In genomic region chr8:94919256-94919655, GRCm38 (mm10) we compare ENCODE assay signal across 26 mouse cellular contexts. TPM values are rescaled to one million over a fixed set of nuclear protein-coding genes. Genes with fewer than 3 reads are reported as not detected.
DNase-seq lines count a peak whose midpoint lies in the region; ATAC-seq and TF ChIP-seq lines count a peak whose summit lies in the region.
"Had no signal": no experiment of that assay in that cellular context is flagged by ENCODE, and none has a peak within 500 bp of the region (broad histone marks: within the 10 kb centered on the region; RNA-seq: fewer than 3 reads in every experiment).

No protein-coding gene starts in this region.

- H3K27ac ChIP-seq in gastrocnemius, adult 2 months, result no peak overlapping the region
- H3K27ac ChIP-seq: embryonic facial prominence, embryonic 12.5 days; hindbrain, embryonic 15.5 days; kidney, embryonic 15.5 days; left cerebral cortex, adult 2 months; neural tube, embryonic 12.5 days had no signal

- intact Hi-C loops in gastrocnemius, adult 2 months (cut with DNase I), result no loop called here
- intact Hi-C loops in gastrocnemius, postnatal 36 days (cut with DNase I), result no loop called here

- no peak overlapping the region for H3K4me3 ChIP-seq in gastrocnemius, adult 2 months
- H3K4me3 ChIP-seq: embryonic facial prominence, embryonic 12.5 days; erythroblast, embryonic 14.5 days; heart, embryonic 15.5 days; hindbrain, embryonic 15.5 days; kidney, embryonic 15.5 days; left cerebral cortex, adult 2 months; neural tube, embryonic 12.5 days had no signal

- peak; percentile 38 for ATAC-seq in megakaryocyte, adult 5-6 weeks (ENCODE audit: poor library complexity, severe bottlenecking)
- ATAC-seq: forebrain, embryonic 14.5 days; intestine, postnatal 0 days had no signal

- TF ChIP-seq CTCF in gastrocnemius, adult 2 months (IDR thresholded peaks at IDR 0.05), result no peak

- DNase-seq in gastrocnemius, adult 2 months, result peak; percentile 1
- no peak for DNase-seq in gastrocnemius, postnatal 36 days
- DNase-seq in T-cell, adult 2 months (ENCODE audit: low spot score), result peak; percentile 68
- DNase-seq in thymus, postnatal 14 days, result peak; percentile 51
- DNase-seq in adrenal gland, adult 18-20 months (ENCODE audit: low spot score in 2 of 2), result no peak
- DNase-seq in cerebellum, adult 9-11 months, result no peak
- DNase-seq in urinary bladder, postnatal 4 days (ENCODE audit: low spot score in 2 of 2), result no peak
- DNase-seq: adrenal gland, postnatal 25 days; cerebellum, adult 18-20 months; heart, adult 18-20 months; heart, postnatal 4 days; kidney, postnatal 4 days; layer of hippocampus, adult 9-11 months; lung, adult 18-20 months; lung, postnatal 14 days had no signal

RNA-seq across cellular contexts. Expression of gene Ccdc102a, which starts 1.4 kb away (rescaled TPM):
- total RNA-seq in gastrocnemius, adult 2 months (2021), result 1 to 10 TPM; 3.0 to 3.8 TPM
- 1 to 10 TPM; 3.3 to 3.8 TPM for total RNA-seq in gastrocnemius, postnatal 36 days (2021)
- total RNA-seq in megakaryocyte, adult 5-6 weeks (2015), result 1.8 and 3.3 TPM in 2 replicates
- total RNA-seq in megakaryocyte, adult 5-6 weeks (2017), result 9.1 and 10.7 TPM in 2 replicates
- 1 to 10 TPM; 5.2 to 5.5 TPM for total RNA-seq in adrenal gland, adult 18-20 months (2021)

RNA-seq across cellular contexts. Expression of gene Adgrg5, which starts 4.2 kb away (rescaled TPM):
- under 1 TPM in 1 of 2 experiments, not detected in 1; 0.28 TPM for total RNA-seq in gastrocnemius, adult 2 months (2021)
- not detected for total RNA-seq in gastrocnemius, postnatal 36 days (2021)
- total RNA-seq in megakaryocyte, adult 5-6 weeks (2015), result 0.58 and 2.4 TPM in 2 replicates
- 0.45 and 1.2 TPM in 2 replicates for total RNA-seq in megakaryocyte, adult 5-6 weeks (2017)
- total RNA-seq in adrenal gland, adult 18-20 months (2021), result 1 to 10 TPM; 1.4 to 1.6 TPM
- total RNA-seq: gastrocnemius, adult 18-20 months; left cerebral cortex, adult 2 months had no signal

RNA-seq across cellular contexts. Expression of gene Dok4, which starts 43.1 kb away (rescaled TPM):
- total RNA-seq in gastrocnemius, adult 2 months (2021), result 1 to 10 TPM; 2.7 to 6.1 TPM
- total RNA-seq in gastrocnemius, postnatal 36 days (2021), result 1 to 10 TPM; 2.6 to 4.9 TPM
- 0.75 TPM in 1 of 2 replicates, not detected in the other for total RNA-seq in megakaryocyte, adult 5-6 weeks (2015)
- 0.69 and 0.92 TPM in 2 replicates for total RNA-seq in megakaryocyte, adult 5-6 weeks (2017)
- total RNA-seq in adrenal gland, adult 18-20 months (2021), result 1 to 10 TPM; 7.7 to 9.8 TPM

RNA-seq across cellular contexts. Expression of gene Adgrg1, which starts 55.3 kb away (rescaled TPM):
- total RNA-seq in gastrocnemius, adult 2 months (2021), result 10 to 100 TPM; 20.7 to 27.4 TPM
- total RNA-seq in gastrocnemius, postnatal 36 days (2021), result 10 to 100 TPM; 20.9 to 25.5 TPM
- total RNA-seq in megakaryocyte, adult 5-6 weeks (2015), result 7.3 and 7.8 TPM in 2 replicates
- total RNA-seq in megakaryocyte, adult 5-6 weeks (2017), result 2.8 and 14.0 TPM in 2 replicates
- 10 to 100 TPM; 24.1 to 43.3 TPM for total RNA-seq in adrenal gland, adult 18-20 months (2021)

Comparison
In these comparisons a context has a peak if more than half of its experiments do, and no peak if none do; other contexts are left out.
1. DNase-seq: peak in gastrocnemius, adult 2 months (single experiment), T-cell, adult 2 months (single experiment) and thymus, postnatal 14 days (single experiment); none in gastrocnemius, postnatal 36 days (0 of 2), adrenal gland, adult 18-20 months (0 of 2), cerebellum, adult 9-11 months (single experiment) and urinary bladder, postnatal 4 days (0 of 2).